Mouse (Mus musculus): ENCODE data around the gene Cd81.

Gene Cd81

GRCm38 (mm10) chr7:143049841-143050816, 2.4 kb upstream of the Cd81 start:
- peak; percentile 45 to 48 for DNase-seq

GRCm38 (mm10) chr7:143051316-143051715, 1.2 kb upstream of the Cd81 start:
- DNase-seq: no peak

- DNase-seq: peak; percentile 87 to 90
Observed at GRCm38 (mm10) chr7:143053008-143053899, 715 bp downstream of the Cd81 start.

GRCm38 (mm10) chr7:143053961-143054611, 1.5 kb downstream of the Cd81 start:
- peak in 1 of 2 experiments; percentile 42 for DNase-seq

GRCm38 (mm10) chr7:143054612-143054965, 2.0 kb downstream of the Cd81 start:
- DNase-seq: peak in 1 of 2 experiments; percentile 29

GRCm38 (mm10) chr7:143055001-143055400, 2.5 kb downstream of the Cd81 start:
- DNase-seq: peak in 1 of 2 experiments; percentile 35

- peak; percentile 55 to 59 for DNase-seq
Observed at GRCm38 (mm10) chr7:143055499-143056186, 3.1 kb downstream of the Cd81 start.

- DNase-seq: no peak
Observed at GRCm38 (mm10) chr7:143057023-143057422, 4.5 kb downstream of the Cd81 start.

- peak in 1 of 2 experiments; percentile 12 for DNase-seq
Observed at GRCm38 (mm10) chr7:143057667-143058220, 5.2 kb downstream of the Cd81 start.

GRCm38 (mm10) chr7:143058221-143058697, 5.7 kb downstream of the Cd81 start:
- peak in 1 of 2 experiments; percentile 19 for DNase-seq

GRCm38 (mm10) chr7:143059202-143059870, 6.8 kb downstream of the Cd81 start:
- peak; percentile 72 to 82 for DNase-seq

- DNase-seq: no peak
Observed at GRCm38 (mm10) chr7:143062704-143063103, 10.2 kb downstream of the Cd81 start.

- DNase-seq: peak; percentile 33 to 59
Observed at GRCm38 (mm10) chr7:143064226-143064625, 11.7 kb downstream of the Cd81 start.

GRCm38 (mm10) chr7:143065692-143066091, 13.2 kb downstream of the Cd81 start:
- DNase-seq: no peak

GRCm38 (mm10) chr7:143067469-143067868, 14.9 kb downstream of the Cd81 start:
- peak; percentile 37 to 45 for DNase-seq

- peak; percentile 57 to 60 for DNase-seq
Observed at GRCm38 (mm10) chr7:143067897-143068296, 15.4 kb downstream of the Cd81 start.

GRCm38 (mm10) chr7:143068316-143068881, 15.9 kb downstream of the Cd81 start:
- DNase-seq: peak; percentile 92 to 93

- peak; percentile 99 for DNase-seq
Observed at GRCm38 (mm10) chr7:143068882-143069591, 16.5 kb downstream of the Cd81 start, which contains the start of gene Tssc4. TSS of gene Tssc4 (plus strand) at chr7:143069249.

- peak; percentile 57 to 64 for DNase-seq
Observed at GRCm38 (mm10) chr7:143069751-143070400, 17.3 kb downstream of the Cd81 start.

Data from cerebellum, postnatal 10 days (tissue).